ENCODE assay signal across 21 mouse cellular contexts in the genomic region with DNA sequence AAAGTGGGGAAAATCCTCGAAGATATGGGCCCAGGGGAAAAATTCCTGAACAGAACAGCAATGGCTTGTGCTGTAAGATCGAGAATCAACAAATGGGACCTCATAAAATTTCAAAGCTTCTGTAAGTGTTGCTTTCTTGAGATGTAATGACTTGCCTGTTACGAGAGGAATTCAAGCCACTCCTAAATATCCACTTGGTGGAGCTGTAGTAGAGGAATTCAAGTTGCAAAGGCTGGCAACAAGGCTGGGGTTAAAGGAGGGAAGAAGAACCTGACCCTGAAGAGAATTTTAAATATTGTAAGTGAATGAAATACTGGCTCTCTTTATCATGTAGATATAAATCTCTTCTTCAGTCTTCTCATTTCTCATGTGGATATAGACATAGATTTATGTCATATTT.
DNase-seq lines count a peak whose midpoint lies in the region; ATAC-seq and TF ChIP-seq lines count a peak whose summit lies in the region.
"Had no signal": no experiment of that assay in that cellular context is flagged by ENCODE, and none has a peak within 500 bp of the region (broad histone marks: within the 10 kb centered on the region; RNA-seq: fewer than 3 reads in every experiment).

No protein-coding gene starts in this region.

- H3K27me3 ChIP-seq in lung, embryonic 14.5 days (ENCODE audit: insufficient read depth, low read length) = no peaks in the 10 kb centered on the region
- no peaks in the 10 kb centered on the region for H3K27me3 ChIP-seq in Patski
- H3K27me3 ChIP-seq: heart, embryonic 15.5 days; hindbrain, embryonic 13.5 days; liver, embryonic 12.5 days; lung, embryonic 15.5 days; midbrain, embryonic 15.5 days; neural tube, embryonic 15.5 days had no signal

- POLR2A ChIA-PET in Patski (lab: Charles Lee) = no interaction called here

- no peak overlapping the region for H3K4me3 ChIP-seq in lung, embryonic 14.5 days (ENCODE audit: low read depth, low read length)
- H3K4me3 ChIP-seq: forebrain, embryonic 10.5 days; heart, embryonic 15.5 days; hindbrain, embryonic 13.5 days; limb, embryonic 12.5 days; liver, embryonic 12.5 days; lung, embryonic 15.5 days; midbrain, embryonic 15.5 days; neural tube, embryonic 15.5 days had no signal

- CTCF ChIA-PET in Patski (lab: Charles Lee) = no interaction called here

- H3K36me3 ChIP-seq in lung, embryonic 14.5 days (ENCODE audit: insufficient read depth) = no peaks in the 10 kb centered on the region
- H3K36me3 ChIP-seq: forebrain, embryonic 10.5 days; G1E; heart, embryonic 15.5 days; hindbrain, embryonic 13.5 days; limb, embryonic 12.5 days; liver, embryonic 12.5 days; lung, embryonic 15.5 days; midbrain, embryonic 15.5 days; neural tube, embryonic 15.5 days had no signal

- no peaks in the 10 kb centered on the region for H3K9me3 ChIP-seq in lung, embryonic 14.5 days (ENCODE audit: low read depth, low read length)
- H3K9me3 ChIP-seq: forebrain, embryonic 10.5 days; heart, embryonic 15.5 days; hindbrain, embryonic 13.5 days; limb, embryonic 12.5 days; liver, embryonic 12.5 days; lung, embryonic 15.5 days; midbrain, embryonic 15.5 days; neural tube, embryonic 15.5 days had no signal

- no peak for TF ChIP-seq CTCF in lung, embryonic 14.5 days (IDR thresholded peaks at IDR 0.05; ENCODE audit: low read depth)
- TF ChIP-seq CTCF in Patski (IDR thresholded peaks at IDR 0.05) = peak; percentile 59

- intact Hi-C loops in heart, postnatal 25 days (cut with DNase I) = loop anchor here (10.0 kb wide), 1 partner anchor 1051 kb away; no protein-coding TSS in a partner anchor

- no peak overlapping the region for H3K9ac ChIP-seq in lung, embryonic 14.5 days
- H3K9ac ChIP-seq: heart, embryonic 15.5 days; hindbrain, embryonic 13.5 days; limb, embryonic 12.5 days; liver, embryonic 12.5 days; lung, embryonic 15.5 days; midbrain, embryonic 15.5 days; neural tube, embryonic 15.5 days had no signal

- ATAC-seq in lung, embryonic 14.5 days (ENCODE audit: insufficient read depth) = no peak
- no peak for ATAC-seq in Patski
- ATAC-seq: inflammation-experienced regulatory T-cells, adult 6 months; liver, embryonic 12.5 days; midbrain, embryonic 15.5 days had no signal

- in situ Hi-C loops in Patski (cut with MboI; ENCODE audit: low pct_unique_long_range_greater_than_20kb) = loop anchor here (10.0 to 25.0 kb wide), 4 partner anchors 177 to 1051 kb away; no protein-coding TSS in a partner anchor

- DNase-seq in heart, adult 8-10 months (ENCODE audit: low spot score) = peak; percentile 1
- DNase-seq in heart, postnatal 25 days (ENCODE audit: low spot score) = no peak
- DNase-seq in lung, embryonic 14.5 days = peak; percentile 15
- DNase-seq in lung, postnatal 14 days = no peak
- DNase-seq in Patski (ENCODE audit: low read depth, low spot score) = no peak
- peak; percentile 15 for DNase-seq in lung, postnatal 25 days (ENCODE audit: low spot score)
- no peak for DNase-seq in spleen, postnatal 10 days (ENCODE audit: low spot score in 2 of 2)
- no peak for DNase-seq in right cerebral cortex, postnatal 4 days
- DNase-seq: adrenal gland, adult 2 months; cerebellum, adult 9-11 months; right cerebral cortex, postnatal 14 days had no signal

- WGBS in lung, embryonic 14.5 days = 39% methylated on average over 3 of the region's 3 CpGs

- no peaks in the 10 kb centered on the region for H3K4me1 ChIP-seq in lung, embryonic 14.5 days (ENCODE audit: insufficient read depth)
- H3K4me1 ChIP-seq: heart, embryonic 15.5 days; hindbrain, embryonic 13.5 days; limb, embryonic 12.5 days; liver, embryonic 12.5 days; lung, embryonic 15.5 days; midbrain, embryonic 15.5 days; neural tube, embryonic 15.5 days had no signal

- no peak overlapping the region for H3K27ac ChIP-seq in lung, embryonic 14.5 days (ENCODE audit: low read depth)
- H3K27ac ChIP-seq: forebrain, embryonic 10.5 days; heart, embryonic 15.5 days; hindbrain, embryonic 13.5 days; limb, embryonic 12.5 days; liver, embryonic 12.5 days; lung, embryonic 15.5 days; midbrain, embryonic 15.5 days; neural tube, embryonic 15.5 days had no signal

- no peak overlapping the region for H3K4me2 ChIP-seq in lung, embryonic 14.5 days
- H3K4me2 ChIP-seq: heart, embryonic 15.5 days; hindbrain, embryonic 13.5 days; limb, embryonic 12.5 days; liver, embryonic 12.5 days; lung, embryonic 15.5 days; midbrain, embryonic 15.5 days; neural tube, embryonic 15.5 days had no signal

Comparison
In these comparisons a context has a peak if more than half of its experiments do, and no peak if none do; other contexts are left out.
1. DNase-seq: peak in heart, adult 8-10 months (single experiment), lung, embryonic 14.5 days (single experiment) and lung, postnatal 25 days (single experiment); none in heart, postnatal 25 days (single experiment), lung, postnatal 14 days (single experiment), Patski (single experiment), spleen, postnatal 10 days (0 of 2) and right cerebral cortex, postnatal 4 days (single experiment).